ENCODE assay signal across 8 mouse cellular contexts in the genomic region with DNA sequence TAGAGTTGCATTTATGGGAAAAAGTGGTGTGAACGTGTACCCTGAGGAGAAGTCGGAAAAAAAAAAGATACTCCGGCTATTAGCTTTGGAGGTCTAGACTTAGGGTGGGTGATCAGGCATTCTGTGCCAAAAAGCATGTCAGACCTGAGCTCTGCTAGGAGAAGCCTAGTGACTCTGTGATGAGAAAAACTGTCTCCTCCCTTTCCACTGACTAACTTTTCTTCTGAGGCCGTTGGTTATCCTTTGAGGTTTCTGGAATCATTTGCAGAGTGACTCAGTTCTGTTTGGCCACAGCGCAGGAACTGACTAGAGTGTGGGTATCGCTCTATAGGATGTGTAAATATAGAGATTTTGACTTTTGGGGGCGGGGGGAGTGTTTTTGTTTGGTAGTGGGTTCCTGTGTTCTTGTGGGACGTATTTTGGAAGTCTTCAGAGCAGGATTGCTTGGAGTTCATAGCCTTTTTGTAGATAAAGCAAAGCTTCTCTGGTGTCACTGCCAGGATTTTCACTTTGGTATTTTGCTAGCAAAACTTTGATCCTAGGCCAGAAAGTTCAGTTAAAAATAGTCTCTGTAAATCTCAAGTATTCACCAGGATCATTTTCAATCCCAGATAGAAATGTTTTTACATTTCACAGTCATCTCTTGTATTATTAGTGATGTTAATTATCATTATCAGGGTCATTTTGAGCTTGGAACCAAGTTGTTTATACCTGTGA. TPM values are rescaled to one million over a fixed set of nuclear protein-coding genes. Genes with fewer than 3 reads are reported as not detected.
DNase-seq lines count a peak whose midpoint lies in the region; ATAC-seq and TF ChIP-seq lines count a peak whose summit lies in the region.

No protein-coding gene starts in this region.

- in situ Hi-C loops in CH12.LX (cut with MboI; ENCODE audit: low pct_ligation_motif_present, low pct_unique_long_range_greater_than_20kb, low sequenced_read_pairs) = no loop called here

- no peak for TF ChIP-seq EP300 in CH12.LX (IDR thresholded peaks at IDR 0.05; ENCODE audit: low read length)

- no peak for TF ChIP-seq POLR2A in CH12.LX (IDR thresholded peaks at IDR 0.05; ENCODE audit: low read depth, low read length)

- TF ChIP-seq RAD21 in CH12.LX (IDR thresholded peaks at IDR 0.05; ENCODE audit: low read depth, low read length) = no peak

- H3K27me3 ChIP-seq in CH12.LX (replicated peaks) = no peaks in the 10 kb centered on the region
- no peaks in the 10 kb centered on the region for H3K27me3 ChIP-seq in embryonic facial prominence, embryonic 13.5 days
- no peaks in the 10 kb centered on the region for H3K27me3 ChIP-seq in hindbrain, embryonic 15.5 days
- H3K27me3 ChIP-seq in midbrain, embryonic 14.5 days (ENCODE audit: control insufficient read depth, insufficient read depth, low read length) = no peaks in the 10 kb centered on the region

- peaks cover 47% of the 10 kb centered on the region for H3K79me2 ChIP-seq in CH12.LX (replicated peaks; ENCODE audit: control insufficient read depth, extremely low read depth, insufficient read depth, poor library complexity, severe bottlenecking)

- H3K27ac ChIP-seq in CH12.LX (ENCODE audit: insufficient read depth, low read depth) = peak overlapping the region; percentile 31
- H3K27ac ChIP-seq in embryonic facial prominence, embryonic 13.5 days = no peak overlapping the region
- H3K27ac ChIP-seq in hindbrain, embryonic 15.5 days (replicated peaks) = peak overlapping the region; percentile 93
- H3K27ac ChIP-seq in midbrain, embryonic 14.5 days (replicated peaks; ENCODE audit: low read depth, low read length) = no peak overlapping the region

- no peaks in the 10 kb centered on the region for H3K36me3 ChIP-seq in CH12.LX (replicated peaks in 1 of 2; ENCODE audit: control insufficient read depth in 1 of 2, insufficient read depth in 1 of 2, low read length in 1 of 2)
- H3K36me3 ChIP-seq in embryonic facial prominence, embryonic 13.5 days = no peaks in the 10 kb centered on the region
- H3K36me3 ChIP-seq in hindbrain, embryonic 15.5 days = no peaks in the 10 kb centered on the region
- H3K36me3 ChIP-seq in midbrain, embryonic 14.5 days (ENCODE audit: control insufficient read depth, insufficient read depth, low read length) = no peaks in the 10 kb centered on the region

- WGBS in embryonic facial prominence, embryonic 13.5 days = 23% methylated on average over 8 of the region's 8 CpGs
- WGBS in hindbrain, embryonic 15.5 days = 18% methylated on average over 8 of the region's 8 CpGs
- 24% methylated on average over 8 of the region's 8 CpGs for WGBS in midbrain, embryonic 14.5 days

- peak overlapping the region; percentile 82 to 100 (median 92) for H3K4me3 ChIP-seq in CH12.LX (replicated peaks in 1 of 3; ENCODE audit: low read depth in 2 of 3, low read length in 2 of 3, poor library complexity in 1 of 3)
- peak overlapping the region; percentile 89 for H3K4me3 ChIP-seq in embryonic facial prominence, embryonic 13.5 days
- H3K4me3 ChIP-seq in hindbrain, embryonic 15.5 days = peak overlapping the region; percentile 72
- H3K4me3 ChIP-seq in midbrain, embryonic 14.5 days (replicated peaks; ENCODE audit: low read depth, low read length) = peak overlapping the region; percentile 89

- DNase-seq in cerebellum, adult 9-10 months = peak; percentile 55
- no peak for DNase-seq in cerebellum, adult 11-12 months
- DNase-seq in CH12.LX (ENCODE audit: extremely low read depth) = no peak
- peak; percentile 20 for DNase-seq in midbrain, embryonic 14.5 days
- no peak for DNase-seq in thymus, postnatal 4 days
- DNase-seq in thymus, postnatal 25 days = no peak

- peaks cover 8 to 39% of the 10 kb centered on the region in 2 experiments for H3K4me1 ChIP-seq in CH12.LX (ENCODE audit: control insufficient read depth in 1 of 2, insufficient read depth in 2 of 2)
- H3K4me1 ChIP-seq in embryonic facial prominence, embryonic 13.5 days = peaks cover 25% of the 10 kb centered on the region
- H3K4me1 ChIP-seq in hindbrain, embryonic 15.5 days (replicated peaks) = peaks cover 35% of the 10 kb centered on the region
- peaks cover 21% of the 10 kb centered on the region for H3K4me1 ChIP-seq in midbrain, embryonic 14.5 days (ENCODE audit: control insufficient read depth, insufficient read depth, low read length)

- H3K9me3 ChIP-seq in CH12.LX (replicated peaks; ENCODE audit: low read length) = no peaks in the 10 kb centered on the region
- no peaks in the 10 kb centered on the region for H3K9me3 ChIP-seq in embryonic facial prominence, embryonic 13.5 days
- H3K9me3 ChIP-seq in hindbrain, embryonic 15.5 days = no peaks in the 10 kb centered on the region
- no peaks in the 10 kb centered on the region for H3K9me3 ChIP-seq in midbrain, embryonic 14.5 days (ENCODE audit: control insufficient read depth, low read length)

- peak overlapping the region; percentile 61 for H3K4me2 ChIP-seq in CH12.LX (ENCODE audit: insufficient read depth, low read depth, poor library complexity, severe bottlenecking)
- peak overlapping the region; percentile 85 for H3K4me2 ChIP-seq in embryonic facial prominence, embryonic 13.5 days
- H3K4me2 ChIP-seq in hindbrain, embryonic 15.5 days = peak overlapping the region; percentile 89
- peak overlapping the region; percentile 88 for H3K4me2 ChIP-seq in midbrain, embryonic 14.5 days (ENCODE audit: low read length)

- H3K9ac ChIP-seq in CH12.LX (ENCODE audit: insufficient read depth, low read depth) = peak overlapping the region; percentile 98
- peak overlapping the region; percentile 92 for H3K9ac ChIP-seq in embryonic facial prominence, embryonic 13.5 days
- H3K9ac ChIP-seq in hindbrain, embryonic 15.5 days = peak overlapping the region; percentile 95
- peak overlapping the region; percentile 88 for H3K9ac ChIP-seq in midbrain, embryonic 14.5 days (replicated peaks; ENCODE audit: low read length)

- dilution Hi-C loops in CH12.LX (cut with MboI; ENCODE audit: extremely low pct_ligation_motif_present, extremely low pct_unique_long_range_greater_than_20kb, low sequenced_read_pairs) = no loop called here

- TF ChIP-seq CTCF in CH12.LX (conservative IDR thresholded peaks at IDR 0.05 in 1 of 2, IDR thresholded peaks at IDR 0.05 in 1 of 2; ENCODE audit: low read depth in 2 of 2, low read length in 2 of 2) = no peak

- ATAC-seq in embryonic facial prominence, embryonic 13.5 days (ENCODE audit: insufficient number of reproducible peaks, insufficient read depth, low FRiP score, low TSS enrichment, low read depth) = no peak
- no peak for ATAC-seq in hindbrain, embryonic 15.5 days (ENCODE audit: low FRiP score, low read depth)
- no peak for ATAC-seq in midbrain, embryonic 14.5 days (ENCODE audit: low FRiP score, low TSS enrichment)

TF ChIP-seq in CH12.LX, 34 proteins besides CTCF, POLR2A, EP300 and RAD21:
- TF ChIP-seq CHD1 (IDR thresholded peaks at IDR 0.05; ENCODE audit: low read depth, low read length) = 0 out of 2 replicates have a peak, but pooled peaks have one; percentile 34
- TF ChIP-seq SIN3A (IDR thresholded peaks at IDR 0.05; ENCODE audit: low read length) = no peak
- TF ChIP-seq MXI1 (IDR thresholded peaks at IDR 0.05; ENCODE audit: low read depth, low read length) = peak; percentile 52; the same call in 1 of the 2 replicates

RNA-seq across cellular contexts. Expression of gene Rock2, which starts 1.5 kb away (rescaled TPM):
- total RNA-seq in CH12.LX (2012; rRNA removed) = 34.9 and 39.1 TPM in 2 replicates
- total RNA-seq in CH12.LX (2014; rRNA removed) = 40.3 and 45.7 TPM in 2 replicates
- 49.3 and 49.9 TPM in 2 replicates for polyA plus RNA-seq in CH12.LX (2012; ENCODE audit: insufficient read length, low read depth)
- polyA plus RNA-seq in embryonic facial prominence, embryonic 13.5 days (2015; fragmentation: Nextera tagmentation; extraction: Ambion mirVana) = 14.6 and 17.6 TPM in 2 replicates
- polyA plus RNA-seq in hindbrain, embryonic 15.5 days (2015; fragmentation: Nextera tagmentation; extraction: Ambion mirVana) = 13.7 and 15.1 TPM in 2 replicates
- polyA plus RNA-seq in midbrain, embryonic 14.5 days (2014; fragmentation: Nextera tagmentation; extraction: Ambion mirVana) = 17.2 and 17.8 TPM in 2 replicates

Comparison
In these comparisons a context has a peak if more than half of its experiments do, and no peak if none do; other contexts are left out.
1. DNase-seq: peak in cerebellum, adult 9-10 months (single experiment) and midbrain, embryonic 14.5 days (single experiment); none in cerebellum, adult 11-12 months (single experiment), CH12.LX (single experiment), thymus, postnatal 4 days (single experiment) and thymus, postnatal 25 days (single experiment).
2. H3K27ac ChIP-seq: peak in CH12.LX (single experiment) and hindbrain, embryonic 15.5 days (single experiment); none in embryonic facial prominence, embryonic 13.5 days (single experiment) and midbrain, embryonic 14.5 days (single experiment).
3. Peak in every context shown above with its lines, with median percentiles within 50 percentile points of each other: H3K4me2 ChIP-seq, H3K4me3 ChIP-seq and H3K9ac ChIP-seq.